Comparison of ENCODE assay signal across 10 mouse cellular contexts in the genomic region with DNA sequence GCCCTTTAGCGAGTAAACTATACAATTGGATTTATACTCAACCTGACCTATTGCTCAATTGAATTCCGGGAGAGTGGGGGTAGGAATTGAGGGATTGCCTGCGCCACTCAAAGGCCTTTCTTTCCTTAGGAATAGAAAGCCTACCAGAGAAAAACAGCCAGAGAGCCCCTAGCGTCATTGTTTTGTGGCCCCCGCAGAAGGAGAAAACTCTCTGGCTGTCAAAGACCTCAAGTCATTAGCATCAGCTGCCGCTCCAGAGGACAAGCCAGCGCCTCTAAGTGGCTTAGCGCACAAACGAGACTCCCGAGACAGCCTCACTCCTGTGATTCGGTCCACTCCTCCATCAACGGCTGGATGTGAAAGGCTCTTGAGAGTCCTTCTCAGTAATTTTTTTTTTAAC. TPM values are rescaled to one million over a fixed set of nuclear protein-coding genes. Genes with fewer than 3 reads are reported as not detected.
DNase-seq lines count a peak whose midpoint lies in the region; ATAC-seq and TF ChIP-seq lines count a peak whose summit lies in the region.
"Had no signal": no experiment of that assay in that cellular context is flagged by ENCODE, and none has a peak within 500 bp of the region (broad histone marks: within the 10 kb centered on the region; RNA-seq: fewer than 3 reads in every experiment).

No protein-coding gene starts in this region.

- no peak for ATAC-seq in forebrain, embryonic 16.5 days
- ATAC-seq in midbrain, embryonic 13.5 days = 0 out of 2 replicates have a peak, but pooled peaks have one; percentile 19
- ATAC-seq: activated CD4-positive, CD25-positive, alpha-beta regulatory T cell, adult 4 months had no signal

- H3K9ac ChIP-seq in forebrain, embryonic 16.5 days (replicated peaks; ENCODE audit: low read depth, low read length) = peak overlapping the region; percentile 26; the same call in 1 of the 2 replicates
- H3K9ac ChIP-seq in midbrain, embryonic 13.5 days (replicated peaks) = 0 out of 2 replicates have a peak overlapping the region, but pooled peaks have one; percentile 10

- no peaks in the 10 kb centered on the region for H3K36me3 ChIP-seq in forebrain, embryonic 16.5 days (ENCODE audit: control insufficient read depth, insufficient read depth)
- H3K36me3 ChIP-seq in midbrain, embryonic 13.5 days = no peaks in the 10 kb centered on the region

- peak; percentile 22 for DNase-seq in ES-CJ7 (ENCODE audit: low read depth, low spot score)
- DNase-seq in brain, embryonic 14.5 days (ENCODE audit: low read depth) = peak; percentile 73
- no peak for DNase-seq in natural killer cell, adult 2 months (ENCODE audit: low spot score in 2 of 2)
- DNase-seq in gastrocnemius, postnatal 25 days = no peak
- no peak for DNase-seq in gastrocnemius, adult 2 months
- DNase-seq in gastrocnemius, adult 8-10 months (ENCODE audit: low spot score in 2 of 2) = no peak
- DNase-seq: lung, postnatal 10 days had no signal

- peak overlapping the region; percentile 52 for H3K4me3 ChIP-seq in forebrain, embryonic 16.5 days (replicated peaks; ENCODE audit: low read length)
- H3K4me3 ChIP-seq in midbrain, embryonic 13.5 days (replicated peaks) = peak overlapping the region; percentile 55
- H3K4me3 ChIP-seq in gastrocnemius, adult 2 months = no peak overlapping the region

- TF ChIP-seq POLR2A in brain, embryonic 14.5 days (IDR thresholded peaks at IDR 0.05; ENCODE audit: borderline replicate concordance, extremely low read depth, insufficient read depth, insufficient read length, poor library complexity, severe bottlenecking) = no peak

- peaks cover 19% of the 10 kb centered on the region for H3K27me3 ChIP-seq in forebrain, embryonic 16.5 days (replicated peaks; ENCODE audit: control insufficient read depth, insufficient read depth, low read length)
- peaks cover 72% of the 10 kb centered on the region for H3K27me3 ChIP-seq in midbrain, embryonic 13.5 days

- H3K4me2 ChIP-seq in forebrain, embryonic 16.5 days (ENCODE audit: low read length) = peak overlapping the region; percentile 55
- peak overlapping the region; percentile 74 for H3K4me2 ChIP-seq in midbrain, embryonic 13.5 days (replicated peaks)

- under 1% methylated on average over 12 of the region's 12 CpGs for WGBS in forebrain, embryonic 16.5 days
- 1% methylated on average over 12 of the region's 12 CpGs for WGBS in midbrain, embryonic 13.5 days

- no peak for TF ChIP-seq CTCF in brain, embryonic 14.5 days (IDR thresholded peaks at IDR 0.05; ENCODE audit: borderline replicate concordance, extremely low read depth, insufficient read depth, insufficient read length)
- TF ChIP-seq CTCF in gastrocnemius, adult 2 months (IDR thresholded peaks at IDR 0.05) = no peak

- peaks cover 20% of the 10 kb centered on the region for H3K4me1 ChIP-seq in forebrain, embryonic 16.5 days (replicated peaks; ENCODE audit: control insufficient read depth, insufficient read depth, low read length)
- H3K4me1 ChIP-seq in midbrain, embryonic 13.5 days (replicated peaks) = peaks cover 48% of the 10 kb centered on the region

- H3K9me3 ChIP-seq in forebrain, embryonic 16.5 days (ENCODE audit: control insufficient read depth, low read length) = no peaks in the 10 kb centered on the region
- H3K9me3 ChIP-seq in midbrain, embryonic 13.5 days = no peaks in the 10 kb centered on the region

- intact Hi-C loops in gastrocnemius, adult 2 months (cut with DNase I) = loop anchor here (10.0 kb wide), 1 partner anchor 1055 kb away; no protein-coding TSS in a partner anchor

- peak overlapping the region; percentile 87; the same call in 1 of the 2 replicates for H3K27ac ChIP-seq in forebrain, embryonic 16.5 days (ENCODE audit: low read length)
- no peak overlapping the region for H3K27ac ChIP-seq in midbrain, embryonic 13.5 days
- no peak overlapping the region for H3K27ac ChIP-seq in gastrocnemius, adult 2 months

RNA-seq across cellular contexts. Expression of a gene that starts 12.6 kb away (rescaled TPM):
- polyA plus RNA-seq in brain, embryonic 14.5 days (2012; rRNA removed) = 23.2 and 26.7 TPM in 2 replicates
- polyA plus RNA-seq in forebrain, embryonic 16.5 days (2015; fragmentation: Nextera tagmentation; extraction: Ambion mirVana) = 6.4 and 7.1 TPM in 2 replicates
- polyA plus RNA-seq in midbrain, embryonic 13.5 days (2015; fragmentation: Nextera tagmentation; extraction: Ambion mirVana) = 2.0 and 2.5 TPM in 2 replicates
- under 1 TPM; 0.72 to 0.88 TPM for total RNA-seq in gastrocnemius, postnatal 25 days (2021)
- 1 to 10 TPM in 1 of 2 experiments, under 1 TPM in 1; 0.73 to 1.4 TPM for total RNA-seq in gastrocnemius, adult 2 months (2021)
- under 1 TPM; 0.47 to 0.90 (median 0.63) TPM for total RNA-seq in gastrocnemius, adult 8-10 months (2022)
- polyA plus RNA-seq: activated CD4-positive, CD25-positive, alpha-beta regulatory T cell, adult 4 months had no signal

Comparison
In these comparisons a context has a peak if more than half of its experiments do, and no peak if none do; other contexts are left out.
1. DNase-seq: peak in ES-CJ7 (single experiment) and brain, embryonic 14.5 days (single experiment); none in natural killer cell, adult 2 months (0 of 2), gastrocnemius, postnatal 25 days (single experiment), gastrocnemius, adult 2 months (single experiment) and gastrocnemius, adult 8-10 months (0 of 2).